Mouse (Mus musculus): ENCODE data around the gene Cenpe. TPM values are rescaled to one million over a fixed set of nuclear protein-coding genes. Genes with fewer than 3 reads are reported as not detected.
"Not testable (repeated sequence)": the region's sequence is repeated elsewhere in the genome, so short reads cannot be mapped to it uniquely, and the experiment has no call there.

Cenpe gene
- 16.7 and 18.6 TPM in 2 replicates for polyA plus RNA-seq (2015; fragmentation: Nextera tagmentation; extraction: Ambion mirVana)

- Histone ChIP-seq H3K36me3 (ENCODE audit: control insufficient read depth, insufficient read depth) (peaks cover 18% of the 10 kb centered on the region), H3K4me1 (ENCODE audit: control insufficient read depth, low read depth, low read length) (peaks cover 11% of the 10 kb centered on the region)
Observed at GRCm38 (mm10) chr3:135211805-135212657, at the start of gene Cenpe. TSS of gene Cenpe (plus strand) at chr3:135212537.

DNA sequence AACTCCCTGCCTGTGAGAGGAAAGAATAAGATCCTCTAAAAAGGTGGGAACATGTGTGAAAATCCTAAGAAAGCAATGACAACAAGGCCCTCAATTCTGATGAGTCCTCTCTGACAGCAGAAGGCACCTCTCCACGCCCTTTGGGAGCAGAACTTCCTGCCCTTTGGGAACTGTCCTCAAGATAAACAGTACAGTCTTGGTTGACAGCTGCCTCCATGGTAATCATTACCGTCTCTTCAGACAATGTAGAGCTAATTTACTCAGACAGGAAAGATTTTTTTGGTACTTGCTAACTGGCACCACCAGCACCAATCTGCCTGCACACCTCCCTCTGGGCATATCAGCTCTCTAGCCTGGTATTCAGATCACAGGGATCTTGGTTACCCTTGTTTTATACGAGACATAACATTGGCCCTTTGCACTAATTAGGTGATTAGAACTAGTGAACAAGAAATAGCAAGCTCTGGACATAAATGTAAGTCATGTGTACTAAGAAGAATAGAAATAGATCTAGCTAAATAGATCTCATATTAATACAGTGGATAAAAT lies 40.4 kb upstream of the Cenpe start:
- Histone ChIP-seq H3K36me3 (ENCODE audit: control insufficient read depth, insufficient read depth) (no peaks in the 10 kb centered on the region), H3K27me3 (ENCODE audit: control insufficient read depth, insufficient read depth, low read depth, low read length) (no peaks in the 10 kb centered on the region), H3K9ac (ENCODE audit: low read depth, low read length) (no peak overlapping the region), H3K4me3 (ENCODE audit: low read depth, low read length) (no peak overlapping the region), H3K27ac (ENCODE audit: low read length) (no peak overlapping the region), H3K4me2 (ENCODE audit: low read depth, low read length) (no peak overlapping the region), H3K4me1 (ENCODE audit: control insufficient read depth, low read depth, low read length) (no peaks in the 10 kb centered on the region), H3K9me3 (replicated peaks; ENCODE audit: control insufficient read depth, low read length) (no peaks in the 10 kb centered on the region)
- 34% methylated on average over 3 of the region's 3 CpGs for WGBS (ENCODE audit: insufficient replicate concordance)
- no peak for ATAC-seq (ENCODE audit: low read depth)

More at GRCm38 (mm10) chr3:135211805-135212657, at the start of gene Cenpe:
- Histone ChIP-seq H3K9me3 (replicated peaks; ENCODE audit: control insufficient read depth, low read length) (no peaks in the 10 kb centered on the region), H3K4me2 (ENCODE audit: low read depth, low read length) (peak within 1 kb of the TSS; percentile 73), H3K27me3 (ENCODE audit: control insufficient read depth, insufficient read depth, low read depth, low read length) (no peaks in the 10 kb centered on the region), H3K27ac (ENCODE audit: low read length) (peak within 1 kb of the TSS; percentile 56), H3K9ac (ENCODE audit: low read depth, low read length) (peak within 1 kb of the TSS; percentile 86), H3K4me3 (ENCODE audit: low read depth, low read length) (peak within 1 kb of the TSS; percentile 93)
- ATAC-seq (ENCODE audit: low read depth): peak; percentile 91
- WGBS (ENCODE audit: insufficient replicate concordance): 4% methylated on average over 29 of the region's 29 CpGs

DNA sequence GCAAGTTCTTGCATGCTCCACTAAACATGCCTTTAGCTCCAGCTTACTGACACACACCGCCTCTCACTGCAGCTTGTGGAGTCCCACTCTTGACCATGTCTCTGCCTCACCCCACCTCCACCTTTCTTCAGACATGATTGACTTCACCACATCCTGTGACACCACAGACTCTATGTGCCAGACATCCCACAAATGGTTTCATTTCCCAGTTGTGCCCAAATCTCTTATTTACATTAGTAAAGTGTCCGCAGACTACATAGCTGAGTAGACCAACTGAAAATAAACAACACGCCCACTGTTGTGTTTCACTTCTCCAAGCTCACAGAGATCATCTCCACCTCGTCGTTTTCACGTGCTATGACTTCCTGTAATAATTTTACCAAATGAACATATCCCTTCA lies 20.5 kb upstream of the Cenpe start:
- H3K36me3 ChIP-seq (ENCODE audit: control insufficient read depth, insufficient read depth): no peaks in the 10 kb centered on the region
- no peaks in the 10 kb centered on the region for H3K4me1 ChIP-seq (ENCODE audit: control insufficient read depth, low read depth, low read length)
- WGBS (ENCODE audit: insufficient replicate concordance): 49% methylated on average over 6 of the region's 6 CpGs
- no peak overlapping the region for H3K4me2 ChIP-seq (ENCODE audit: low read depth, low read length)
- no peak overlapping the region for H3K4me3 ChIP-seq (ENCODE audit: low read depth, low read length)
- H3K27me3 ChIP-seq (ENCODE audit: control insufficient read depth, insufficient read depth, low read depth, low read length): no peaks in the 10 kb centered on the region
- no peak overlapping the region for H3K9ac ChIP-seq (ENCODE audit: low read depth, low read length)
- no peak overlapping the region for H3K27ac ChIP-seq (ENCODE audit: low read length)
- ATAC-seq (ENCODE audit: low read depth): no peak
- no peaks in the 10 kb centered on the region for H3K9me3 ChIP-seq (replicated peaks; ENCODE audit: control insufficient read depth, low read length)

DNA sequence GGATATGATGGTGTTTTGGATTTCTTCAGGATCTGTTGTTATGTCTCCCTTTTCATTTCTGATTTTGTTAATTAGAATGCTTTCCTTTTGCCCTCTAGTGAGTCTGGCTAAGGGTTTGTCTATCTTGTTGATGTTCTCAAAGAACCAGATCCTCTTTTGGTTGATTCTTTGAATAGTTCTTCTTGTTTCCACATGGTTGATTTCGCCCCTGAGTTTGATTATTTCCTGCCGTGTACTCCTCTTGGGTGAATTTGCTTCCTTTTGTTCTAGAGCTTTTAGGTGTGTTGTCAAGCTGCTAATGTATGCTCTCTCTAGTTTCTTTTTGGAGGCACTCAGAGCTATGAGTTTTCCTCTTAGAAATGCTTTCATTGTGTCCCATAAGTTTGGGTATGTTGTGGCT lies 14.3 kb upstream of the Cenpe start:
- H3K9ac ChIP-seq (ENCODE audit: low read depth, low read length); H3K27ac ChIP-seq (ENCODE audit: low read length); ATAC-seq (ENCODE audit: low read depth); H3K9me3 ChIP-seq (replicated peaks; ENCODE audit: control insufficient read depth, low read length); H3K4me2 ChIP-seq (ENCODE audit: low read depth, low read length); H3K4me1 ChIP-seq (ENCODE audit: control insufficient read depth, low read depth, low read length); H3K4me3 ChIP-seq (ENCODE audit: low read depth, low read length); H3K27me3 ChIP-seq (ENCODE audit: control insufficient read depth, insufficient read depth, low read depth, low read length); H3K36me3 ChIP-seq (ENCODE audit: control insufficient read depth, insufficient read depth): not testable (repeated sequence)
- 62% methylated on average over 2 of the region's 2 CpGs for WGBS (ENCODE audit: insufficient replicate concordance)

DNA sequence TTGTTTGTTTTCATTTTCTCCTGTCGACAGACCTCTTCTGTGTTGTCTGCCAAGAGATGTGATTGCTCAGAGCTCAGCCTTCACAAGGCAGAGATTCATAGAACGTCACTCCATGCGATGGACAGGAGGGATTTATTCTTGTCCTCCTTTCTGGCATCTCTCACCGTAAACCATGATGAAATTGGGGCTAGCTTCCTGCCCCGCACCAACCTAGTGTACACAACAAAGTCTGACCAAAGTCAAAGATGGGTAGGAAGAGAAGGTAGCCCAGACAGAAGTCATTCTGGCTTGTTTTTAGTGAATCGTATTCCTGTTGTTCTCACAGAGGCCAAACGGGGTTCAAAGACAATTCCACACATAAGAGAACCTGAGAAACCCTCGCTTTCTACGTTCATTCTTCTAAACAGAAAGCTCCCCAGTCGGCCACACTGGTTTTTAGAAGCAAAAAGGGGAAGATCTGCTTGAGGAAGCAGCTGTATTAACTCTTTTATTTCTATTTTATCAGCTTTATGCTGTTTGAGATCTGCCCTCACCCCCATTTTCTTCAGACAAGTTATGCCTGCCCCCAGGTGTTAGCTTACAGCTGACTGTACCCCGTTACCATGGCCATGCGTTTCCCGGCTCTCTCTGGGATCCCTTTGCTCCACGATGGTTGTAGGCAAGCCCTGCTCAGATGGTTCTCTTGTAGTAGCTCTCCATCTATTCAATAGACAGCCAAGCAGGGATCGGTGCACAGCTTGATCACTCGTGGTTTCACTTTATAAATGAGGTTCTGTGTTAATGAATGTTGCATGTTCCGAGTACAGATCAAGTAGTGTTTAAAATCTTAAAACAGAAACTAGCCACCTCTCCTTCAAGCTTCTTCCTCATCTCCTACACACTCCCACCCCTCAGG lies 11.7 kb upstream of the Cenpe start:
- Histone ChIP-seq H3K36me3 (ENCODE audit: control insufficient read depth, insufficient read depth) (no peaks in the 10 kb centered on the region), H3K27me3 (ENCODE audit: control insufficient read depth, insufficient read depth, low read depth, low read length) (no peaks in the 10 kb centered on the region), H3K9ac (ENCODE audit: low read depth, low read length) (no peak overlapping the region), H3K4me3 (ENCODE audit: low read depth, low read length) (no peak overlapping the region), H3K4me2 (ENCODE audit: low read depth, low read length) (no peak overlapping the region), H3K4me1 (ENCODE audit: control insufficient read depth, low read depth, low read length) (no peaks in the 10 kb centered on the region), H3K27ac (ENCODE audit: low read length) (no peak overlapping the region), H3K9me3 (replicated peaks; ENCODE audit: control insufficient read depth, low read length) (no peaks in the 10 kb centered on the region)
- WGBS (ENCODE audit: insufficient replicate concordance): 67% methylated on average over 17 of the region's 17 CpGs
- ATAC-seq (ENCODE audit: low read depth): no peak

DNA sequence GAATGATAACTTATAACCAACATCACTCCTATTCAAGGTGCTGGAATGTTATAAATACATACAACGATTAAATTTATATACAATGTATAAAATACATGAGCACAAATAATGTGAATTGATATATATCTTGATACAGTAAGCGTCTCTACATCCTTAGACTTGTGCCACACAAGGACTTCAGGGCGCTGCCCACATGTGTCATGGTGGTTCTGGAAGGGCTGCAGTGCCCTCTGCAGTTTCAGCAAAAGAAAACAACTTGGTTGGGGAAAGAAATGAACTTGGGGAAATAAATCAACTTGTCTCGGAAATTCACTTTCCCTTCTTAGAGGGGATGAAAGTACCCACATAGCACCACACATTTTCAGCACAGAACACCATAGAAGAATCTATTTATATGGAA lies 5.7 kb upstream of the Cenpe start:
- H3K9me3 ChIP-seq (replicated peaks; ENCODE audit: control insufficient read depth, low read length): no peaks in the 10 kb centered on the region

DNA sequence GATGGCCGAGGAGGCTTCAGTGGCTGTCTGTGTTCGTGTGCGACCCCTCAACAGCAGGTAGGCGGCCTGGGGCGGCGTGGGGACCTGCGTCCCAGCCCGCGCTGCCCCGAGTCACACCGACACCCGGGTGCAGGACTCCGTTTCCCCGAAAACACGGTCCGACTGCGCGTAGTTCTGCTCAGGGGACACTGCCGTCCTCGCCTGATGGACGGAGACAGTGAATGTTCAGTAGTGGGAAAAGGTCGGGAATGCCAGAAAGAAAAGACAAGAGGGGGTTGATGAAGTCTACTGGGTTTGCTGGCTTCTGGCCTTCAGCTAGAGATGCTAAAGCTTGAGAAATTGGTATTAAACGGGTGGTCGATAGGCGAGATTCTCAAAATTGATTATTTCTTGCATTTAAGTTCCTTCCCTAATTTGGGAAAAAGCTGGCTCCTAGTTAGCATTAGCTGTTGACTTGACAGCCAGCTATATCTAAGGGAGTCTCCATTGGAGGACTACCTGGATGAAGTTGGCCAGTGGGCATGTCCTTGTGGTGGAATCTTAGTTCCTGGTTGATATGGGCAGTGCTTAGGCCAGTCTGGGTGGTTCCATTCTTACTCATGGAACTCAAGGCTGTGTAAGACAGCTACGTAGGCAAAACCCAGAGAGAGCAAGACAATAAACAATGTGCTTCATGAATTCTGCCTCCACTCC lies 467 bp downstream of the Cenpe start:
- H3K27ac ChIP-seq (ENCODE audit: low read length): peak overlapping the region; percentile 56
- peak; percentile 67 for ATAC-seq (ENCODE audit: low read depth)
- H3K4me3 ChIP-seq (ENCODE audit: low read depth, low read length): peak overlapping the region; percentile 93
- H3K36me3 ChIP-seq (ENCODE audit: control insufficient read depth, insufficient read depth): peaks cover 23% of the 10 kb centered on the region
- H3K4me2 ChIP-seq (ENCODE audit: low read depth, low read length): peak overlapping the region; percentile 73
- no peaks in the 10 kb centered on the region for H3K27me3 ChIP-seq (ENCODE audit: control insufficient read depth, insufficient read depth, low read depth, low read length)
- H3K4me1 ChIP-seq (ENCODE audit: control insufficient read depth, low read depth, low read length): peaks cover 11% of the 10 kb centered on the region
- peak overlapping the region; percentile 86 for H3K9ac ChIP-seq (ENCODE audit: low read depth, low read length)
- no peaks in the 10 kb centered on the region for H3K9me3 ChIP-seq (replicated peaks; ENCODE audit: control insufficient read depth, low read length)
- WGBS (ENCODE audit: insufficient replicate concordance): under 1% methylated on average over 26 of the region's 26 CpGs

More for the DNA sequence above, 5.7 kb upstream of the Cenpe start:
- no peak for ATAC-seq (ENCODE audit: low read depth)
- no peak overlapping the region for H3K4me3 ChIP-seq (ENCODE audit: low read depth, low read length)
- H3K27ac ChIP-seq (ENCODE audit: low read length): no peak overlapping the region
- no peak overlapping the region for H3K9ac ChIP-seq (ENCODE audit: low read depth, low read length)
- H3K27me3 ChIP-seq (ENCODE audit: control insufficient read depth, insufficient read depth, low read depth, low read length): no peaks in the 10 kb centered on the region
- H3K36me3 ChIP-seq (ENCODE audit: control insufficient read depth, insufficient read depth): no peaks in the 10 kb centered on the region
- peaks cover under 1% of the 10 kb centered on the region; the same call in 1 of the 2 replicates for H3K4me1 ChIP-seq (ENCODE audit: control insufficient read depth, low read depth, low read length)
- 36% methylated on average over 4 of the region's 4 CpGs for WGBS (ENCODE audit: insufficient replicate concordance)
- H3K4me2 ChIP-seq (ENCODE audit: low read depth, low read length): no peak overlapping the region

DNA sequence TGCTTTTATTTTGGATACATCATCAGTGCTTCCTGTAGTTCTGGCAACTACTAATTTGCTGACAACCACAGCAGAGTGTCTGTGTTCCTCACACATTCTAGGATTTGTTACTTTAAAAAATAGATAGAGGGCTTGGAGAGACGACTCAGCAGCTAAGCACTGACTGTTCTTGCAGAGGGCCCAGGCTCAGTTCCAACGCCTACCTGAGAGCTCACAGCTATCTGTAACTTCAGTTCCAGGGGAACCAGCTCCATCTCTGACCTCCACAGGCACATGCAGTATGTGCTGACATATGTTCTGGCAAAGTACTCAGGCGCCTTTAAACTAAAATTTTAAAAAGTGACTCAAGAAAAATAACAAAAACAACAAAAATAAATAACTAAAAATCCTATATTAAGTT lies 19.7 kb downstream of the Cenpe start:
- H3K9me3 ChIP-seq (replicated peaks; ENCODE audit: control insufficient read depth, low read length): no peaks in the 10 kb centered on the region
- H3K27me3 ChIP-seq (ENCODE audit: control insufficient read depth, insufficient read depth, low read depth, low read length): no peaks in the 10 kb centered on the region
- WGBS (ENCODE audit: insufficient replicate concordance): 78% methylated on average over 3 of the region's 3 CpGs
- H3K9ac ChIP-seq (ENCODE audit: low read depth, low read length): no peak overlapping the region
- no peak overlapping the region for H3K4me2 ChIP-seq (ENCODE audit: low read depth, low read length)
- H3K27ac ChIP-seq (ENCODE audit: low read length): no peak overlapping the region
- H3K4me1 ChIP-seq (ENCODE audit: control insufficient read depth, low read depth, low read length): no peaks in the 10 kb centered on the region
- no peak for ATAC-seq (ENCODE audit: low read depth)
- H3K36me3 ChIP-seq (ENCODE audit: control insufficient read depth, insufficient read depth): peaks cover 61% of the 10 kb centered on the region
- no peak overlapping the region for H3K4me3 ChIP-seq (ENCODE audit: low read depth, low read length)

Measured in liver, embryonic 16.5 days (tissue).